Mouse (Mus musculus) CD4-positive helper T cell, adult 2 months (primary cell): ENCODE measurements at regions not wholly inside any gene's neighbourhood (a gene's known extent, or its start where the extent isn't known, plus 50 kb on each side); places are given as distances from the start of the nearest gene placed in this dataset.

ENCODE experiments used
- DNase-seq: peaks from one replicate; pipeline ENCODE4 v3.0.0-alpha.2; 2012; ENCODE audit warnings: low read depth, missing footprints, low spot score

DNA sequence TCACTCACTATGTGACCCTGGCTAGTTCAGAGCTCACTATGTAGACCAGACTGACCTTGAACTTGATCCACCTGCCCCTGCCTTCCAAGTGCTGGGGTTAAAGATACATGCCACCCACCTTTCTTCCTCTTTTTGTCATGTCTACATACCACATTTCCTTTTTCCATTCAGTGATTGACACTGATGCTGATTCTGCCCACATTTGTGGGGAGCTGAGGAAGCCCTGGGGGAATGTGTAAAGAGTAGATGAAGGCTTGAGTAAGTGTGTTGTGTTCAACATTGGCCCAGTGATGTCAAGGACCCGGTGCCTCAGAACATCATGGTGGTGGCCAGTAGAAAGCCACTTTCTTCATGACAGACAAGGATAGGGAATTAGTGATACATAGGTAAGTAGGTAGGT, 201.3 kb downstream of the Rpap3 start:
- no peak for DNase-seq

DNA sequence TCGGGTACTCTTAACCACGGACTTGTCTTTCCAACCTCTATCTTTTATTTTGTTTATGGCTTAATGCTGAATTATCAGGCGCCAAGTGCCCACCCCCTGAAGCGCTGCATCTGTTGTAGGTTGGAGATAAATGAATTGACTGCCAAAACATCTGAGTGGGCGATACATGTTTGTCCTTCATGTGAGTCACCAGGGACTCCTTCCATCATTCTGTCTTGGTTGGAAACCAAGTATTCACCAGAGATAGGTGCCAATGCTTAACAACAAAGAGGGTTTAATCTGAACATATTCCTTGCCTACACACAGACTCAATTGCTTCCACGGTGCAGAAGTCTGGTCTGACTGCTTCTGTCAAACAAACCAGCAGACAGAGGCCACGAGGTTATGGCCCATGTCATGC, 203.6 kb downstream of the Rpap3 start:
- no peak for DNase-seq

DNA sequence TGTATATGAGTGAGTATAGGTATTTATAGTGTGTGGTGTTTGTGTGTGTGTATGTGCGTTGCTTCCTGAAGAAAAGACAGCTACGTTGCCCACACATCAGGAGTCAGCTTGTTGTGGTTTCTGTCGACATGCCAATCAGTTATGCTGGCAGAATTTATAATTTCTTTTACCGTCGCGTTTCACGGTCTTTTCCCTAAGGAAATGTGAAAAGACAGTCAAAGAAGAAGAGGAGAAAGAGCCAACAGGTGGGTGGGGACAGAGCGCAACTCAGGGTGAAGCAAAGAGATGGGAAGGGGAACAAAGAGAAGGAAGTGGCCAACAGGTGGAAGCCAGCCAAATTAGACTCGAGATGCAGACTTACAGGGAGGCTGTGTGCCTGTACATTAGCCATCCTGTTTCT, 204.2 kb downstream of the Rpap3 start:
- peak; percentile 33 for DNase-seq

DNA sequence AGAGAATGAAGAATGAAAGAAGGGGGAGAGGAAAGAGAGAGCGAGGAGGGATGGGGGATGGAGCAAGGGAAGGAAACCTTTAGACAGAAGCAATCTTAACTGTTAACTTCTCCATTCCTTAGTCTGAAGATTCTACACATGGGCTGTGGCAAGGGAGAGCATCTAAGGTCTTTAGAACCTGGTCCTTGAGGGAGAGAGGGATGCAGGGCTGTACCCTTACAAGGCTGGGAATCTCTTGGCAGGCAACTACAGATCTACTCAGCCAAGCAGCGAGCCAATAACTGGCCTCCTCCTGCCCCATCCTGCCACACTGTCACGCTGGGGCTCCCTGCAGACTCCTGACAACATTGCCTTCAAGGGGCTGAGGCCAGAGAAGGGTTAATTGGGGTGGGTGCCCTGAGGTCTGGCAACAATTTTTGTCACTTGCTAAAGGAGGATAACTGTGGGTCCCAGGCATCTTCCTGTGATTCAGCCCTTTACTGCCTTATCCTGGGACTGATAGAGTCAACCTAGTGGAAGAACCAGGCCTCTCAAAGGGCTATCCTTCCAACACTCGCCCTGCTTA, 205.7 kb downstream of the Rpap3 start:
- no peak for DNase-seq

DNA sequence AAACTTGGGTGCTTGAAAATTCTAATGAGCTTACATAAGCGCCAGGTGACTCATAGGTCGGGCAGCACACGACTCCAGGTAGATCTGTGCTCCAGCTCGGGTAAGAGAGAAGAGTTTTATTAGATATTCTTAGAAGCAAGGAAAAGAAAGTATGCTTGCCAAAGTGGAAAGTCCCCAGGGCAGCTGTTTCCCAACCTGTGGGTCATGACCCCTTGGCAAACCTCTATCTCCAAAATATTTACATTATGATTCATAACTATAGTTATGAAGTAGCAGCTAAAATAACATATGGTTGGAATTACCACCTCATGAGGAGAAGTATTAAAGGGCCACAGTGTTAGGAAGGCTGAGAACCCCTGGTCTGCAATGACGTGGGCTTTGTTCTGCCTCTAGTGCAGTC, 206.4 kb downstream of the Rpap3 start:
- DNase-seq, result no peak

DNA sequence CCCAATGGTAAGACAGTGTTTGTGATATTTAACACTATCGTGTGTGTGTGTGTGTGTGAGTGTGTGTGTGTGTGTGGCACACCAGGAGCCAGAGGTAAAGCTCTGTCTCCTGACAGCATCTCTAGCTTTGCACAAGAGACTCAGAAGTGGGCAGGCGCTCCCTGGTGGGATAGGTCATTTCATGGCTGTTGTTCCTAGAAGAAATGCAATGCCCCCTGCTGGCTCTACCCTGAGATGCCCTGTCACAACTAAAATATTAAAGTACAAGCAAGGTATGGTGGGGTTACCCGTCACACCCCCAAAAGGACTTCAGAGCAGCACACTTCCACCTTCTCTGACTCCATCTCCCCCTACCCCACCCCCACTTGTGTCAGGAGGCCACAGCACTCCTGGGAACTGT, 207.2 kb downstream of the Rpap3 start:
- DNase-seq, result peak; percentile 72

DNA sequence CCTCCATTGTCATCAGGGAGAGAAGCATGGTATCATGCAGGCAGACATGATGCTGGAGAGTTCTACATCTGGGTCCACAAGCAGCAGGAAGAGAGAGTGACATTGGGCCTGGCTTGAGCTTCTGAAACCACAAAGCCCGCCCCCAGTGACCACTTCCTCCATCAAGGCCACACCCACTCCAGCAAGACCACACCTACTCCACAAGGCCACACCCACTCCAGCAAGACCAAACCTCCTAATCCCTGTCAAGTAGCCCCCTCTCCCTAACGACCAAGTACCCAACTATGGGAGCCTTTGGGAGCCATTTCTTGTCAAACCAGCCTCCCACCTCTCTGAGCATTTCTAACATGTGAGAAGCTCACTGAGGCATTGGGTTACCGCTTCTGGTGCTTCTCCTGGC, 209.6 kb downstream of the Rpap3 start:
- no peak for DNase-seq

DNA sequence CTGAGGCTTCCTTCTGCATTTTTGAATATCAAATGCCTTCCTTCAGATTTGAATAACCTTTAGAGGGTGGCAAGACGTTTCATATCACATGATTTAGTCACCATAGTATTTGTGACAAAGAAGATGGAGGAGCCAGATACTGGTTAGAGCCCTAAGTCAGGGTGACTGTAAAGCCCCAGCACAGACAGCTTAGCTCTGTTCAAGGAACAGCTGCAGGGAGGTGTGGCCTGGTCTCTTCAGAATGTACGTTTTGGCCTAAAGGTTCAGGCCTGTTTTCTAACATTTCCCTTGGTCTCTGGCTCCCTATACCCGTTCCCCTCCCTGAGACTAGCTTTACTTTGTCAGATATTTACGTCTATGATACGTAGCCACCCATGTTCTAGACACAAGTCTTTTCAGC, 212.3 kb downstream of the Rpap3 start:
- no peak for DNase-seq

DNA sequence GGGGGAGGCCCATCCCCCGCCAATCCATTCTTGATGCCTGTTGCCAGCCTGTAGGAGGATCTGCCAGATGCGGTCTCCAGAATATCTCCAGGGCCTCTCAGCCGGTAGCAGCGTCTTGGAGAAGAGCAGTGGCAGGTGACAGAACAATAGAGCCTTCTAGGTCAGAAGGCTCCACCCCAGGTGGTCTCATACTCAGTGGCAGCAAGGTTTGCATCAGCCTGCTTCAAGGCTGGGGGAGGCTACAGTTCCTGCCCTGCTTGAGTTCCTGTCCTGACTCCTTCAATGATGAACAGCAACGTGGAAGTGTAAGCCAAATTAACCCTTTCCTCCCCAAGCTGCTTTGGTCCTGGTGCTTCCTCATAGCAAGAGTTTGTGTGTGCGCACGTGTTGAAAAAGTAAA, 213.8 kb downstream of the Rpap3 start:
- DNase-seq, result no peak

DNA sequence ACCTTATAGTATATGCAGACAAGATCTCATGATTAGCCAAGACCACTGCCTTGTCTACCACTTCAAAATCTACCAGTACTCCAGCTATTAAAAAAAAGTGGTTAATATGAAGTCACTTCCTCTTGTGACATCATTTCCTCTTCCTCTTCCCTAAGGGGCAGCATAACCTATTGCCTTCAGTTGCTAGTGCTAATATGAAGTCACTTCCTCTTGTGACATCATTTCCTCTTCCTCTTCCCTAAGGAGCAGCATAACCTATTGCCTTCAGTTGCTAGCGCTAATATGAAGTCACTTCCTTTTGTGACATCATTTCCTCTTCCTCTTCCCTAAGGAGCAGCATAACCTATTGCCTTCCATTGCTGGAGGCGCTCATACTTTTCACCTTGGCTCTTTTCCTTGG, 218.2 kb downstream of the Rpap3 start:
- no peak for DNase-seq

DNA sequence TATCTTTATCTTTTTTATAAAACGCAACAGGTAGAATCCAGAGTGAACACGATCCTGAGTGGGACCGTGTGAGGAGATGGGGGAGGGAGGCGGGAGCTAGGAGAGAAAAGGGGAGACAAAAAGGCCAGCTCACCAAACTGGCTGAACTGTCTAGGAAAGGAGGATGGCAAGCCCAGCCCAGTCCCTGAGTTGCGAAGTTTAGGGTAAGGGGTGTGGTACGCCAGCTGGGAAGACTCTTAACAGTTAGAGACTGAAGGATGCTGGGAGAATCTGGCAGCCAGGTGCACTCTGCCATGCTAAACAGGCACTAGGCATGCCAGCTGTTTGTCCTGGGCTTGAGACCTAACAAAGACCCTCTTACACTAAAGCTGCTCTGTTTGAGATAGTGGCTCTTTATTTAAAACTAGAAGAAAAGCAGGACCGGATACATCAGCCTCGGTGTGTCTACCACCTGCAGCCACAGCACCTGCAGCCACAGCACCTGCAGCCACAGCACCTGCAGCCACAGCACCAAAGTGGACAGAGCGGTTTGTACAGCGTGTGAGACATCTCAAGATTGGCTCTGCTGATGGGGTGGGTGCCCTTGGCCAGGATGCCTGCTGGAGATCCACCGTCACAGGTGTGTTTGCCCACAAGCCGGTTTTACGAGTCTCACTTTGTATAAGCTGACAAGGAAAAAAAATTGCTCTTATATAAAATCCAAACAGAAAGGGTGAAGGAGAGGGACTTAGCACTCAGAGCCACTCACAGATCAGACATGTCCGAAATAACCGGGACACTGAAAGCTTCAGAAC, 225.1 kb upstream of the Amigo2 start:
- no peak for DNase-seq

DNA sequence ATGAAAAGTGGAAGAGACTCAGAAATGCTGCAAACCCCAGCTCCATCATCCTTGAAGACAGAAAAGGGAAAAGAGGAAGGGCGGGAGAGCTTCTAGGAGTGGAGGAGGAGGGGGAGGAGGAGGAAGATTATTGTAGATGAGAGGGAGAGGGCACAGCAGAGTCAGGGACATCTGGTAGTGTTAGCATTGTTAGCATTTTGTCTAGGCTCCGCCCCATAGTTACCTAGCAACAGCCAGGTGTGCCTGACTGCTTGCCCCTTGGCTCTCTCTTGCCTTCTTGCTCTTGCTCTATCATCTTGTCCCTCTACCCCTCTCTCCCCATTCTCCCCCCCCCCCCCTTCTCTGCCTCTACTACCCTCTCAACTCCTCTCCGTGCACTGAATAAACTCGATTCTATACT, 224.4 kb upstream of the Amigo2 start:
- peak; percentile 42 for DNase-seq

DNA sequence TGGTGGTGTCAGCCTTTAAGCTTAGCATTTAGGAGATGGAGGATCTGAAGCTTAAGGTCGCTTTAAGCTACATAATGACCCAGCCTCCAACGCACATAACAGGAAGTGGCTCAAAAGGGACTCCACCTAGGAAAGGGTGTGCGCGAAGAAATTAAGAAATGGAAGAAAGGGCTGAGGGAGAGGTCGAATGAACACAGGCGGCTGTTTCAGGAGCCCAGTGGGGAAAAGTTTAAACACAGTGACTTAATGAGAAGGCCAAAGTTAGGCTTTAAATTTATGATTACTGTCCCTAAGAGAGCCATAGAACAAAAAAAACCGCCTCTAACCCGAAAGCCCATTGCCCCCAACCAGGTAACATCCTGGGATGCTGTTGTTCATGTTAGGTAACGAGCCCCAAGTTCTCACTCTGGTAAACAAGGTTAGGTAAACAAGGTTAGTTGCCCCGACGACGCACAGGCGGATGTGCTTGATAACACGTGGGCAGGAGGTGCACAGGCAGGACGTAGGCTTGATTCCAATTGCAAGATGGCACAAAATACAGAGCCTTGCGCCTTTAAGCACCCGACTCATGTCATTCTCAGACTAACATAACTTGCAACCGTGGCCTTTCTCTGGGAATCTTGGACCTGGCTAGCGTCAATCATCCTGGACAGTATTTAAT, 222.7 kb upstream of the Amigo2 start:
- peak; percentile 96 for DNase-seq

DNA sequence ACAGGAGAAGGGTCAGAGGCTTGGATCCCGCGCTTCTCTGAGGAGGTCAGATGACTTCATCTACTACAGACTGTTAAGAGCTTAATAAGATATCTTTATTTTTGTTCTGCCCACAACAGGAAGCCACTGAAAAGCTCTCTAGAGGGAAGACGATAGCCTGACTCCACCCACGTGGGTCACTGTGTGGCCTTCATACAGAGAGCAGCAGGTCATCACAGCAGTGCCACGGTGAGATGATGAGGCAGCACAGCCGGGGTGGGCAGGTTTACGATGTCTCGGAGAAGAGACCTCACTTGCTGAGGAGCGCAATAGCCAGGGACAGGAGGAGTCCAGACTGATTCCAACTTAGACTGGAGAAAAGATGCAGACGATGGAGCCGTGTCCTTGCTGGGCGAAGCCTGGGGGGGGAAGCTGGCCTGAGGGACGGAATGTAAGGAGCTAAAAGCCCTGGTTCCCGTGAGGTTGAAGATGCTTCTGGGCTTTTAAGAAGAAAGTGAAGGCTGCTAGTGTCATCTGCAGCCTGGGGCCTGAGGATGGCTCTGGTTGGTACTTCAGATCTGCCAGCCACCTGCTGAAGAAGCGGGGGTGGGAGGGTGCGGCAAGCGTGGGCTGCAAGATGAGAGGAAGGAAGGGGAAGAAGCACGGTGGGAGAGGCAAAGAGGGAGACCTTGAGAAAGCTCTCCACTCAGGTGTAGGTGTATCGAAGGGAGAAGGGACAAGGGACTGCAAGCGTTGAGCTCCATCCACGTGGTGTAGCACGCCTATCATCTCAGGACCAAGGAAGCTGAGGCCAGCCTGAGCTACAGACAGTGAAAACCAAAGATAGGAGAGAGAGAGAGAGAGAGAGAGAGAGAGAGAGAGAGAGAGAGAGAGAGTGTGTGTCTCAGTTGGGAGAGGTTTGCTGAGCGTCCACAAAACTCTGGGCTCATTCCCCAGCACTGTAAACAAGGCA, 221.9 kb upstream of the Amigo2 start:
- peak; percentile 92 for DNase-seq

DNA sequence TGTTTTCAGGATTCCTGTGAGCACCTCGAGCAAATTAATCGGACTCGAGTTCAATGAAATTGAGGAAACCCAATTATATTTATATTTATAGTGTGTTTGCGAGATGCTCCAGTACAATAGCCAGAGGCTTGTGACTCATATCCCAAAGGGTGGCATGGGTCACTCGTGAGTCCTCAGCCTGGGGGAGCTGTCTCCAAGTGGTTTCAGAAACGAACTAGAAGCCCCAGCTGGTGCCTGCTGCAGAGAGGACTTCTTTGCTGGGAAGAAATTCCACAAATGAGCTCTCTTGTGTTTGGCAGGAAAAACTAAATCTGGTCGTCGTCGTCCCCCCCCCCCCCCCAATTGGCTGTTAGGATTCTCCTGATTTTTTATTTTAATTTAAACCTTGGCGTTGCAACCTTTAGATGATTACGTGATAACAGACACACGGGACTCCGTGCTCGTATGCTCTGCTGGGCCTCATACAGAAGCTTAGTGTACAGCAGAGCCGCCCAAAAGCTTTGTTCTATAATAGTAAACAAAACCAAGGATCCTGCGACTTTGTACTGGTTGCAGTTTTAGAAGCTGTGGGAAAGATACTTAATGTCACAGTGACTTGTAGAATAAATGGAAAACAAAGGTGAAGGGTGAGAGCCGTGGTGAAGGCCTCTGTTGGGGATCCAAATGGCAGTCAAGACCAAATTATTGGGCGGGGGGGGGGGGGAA, 220.8 kb upstream of the Amigo2 start:
- peak; percentile 61 for DNase-seq

DNA sequence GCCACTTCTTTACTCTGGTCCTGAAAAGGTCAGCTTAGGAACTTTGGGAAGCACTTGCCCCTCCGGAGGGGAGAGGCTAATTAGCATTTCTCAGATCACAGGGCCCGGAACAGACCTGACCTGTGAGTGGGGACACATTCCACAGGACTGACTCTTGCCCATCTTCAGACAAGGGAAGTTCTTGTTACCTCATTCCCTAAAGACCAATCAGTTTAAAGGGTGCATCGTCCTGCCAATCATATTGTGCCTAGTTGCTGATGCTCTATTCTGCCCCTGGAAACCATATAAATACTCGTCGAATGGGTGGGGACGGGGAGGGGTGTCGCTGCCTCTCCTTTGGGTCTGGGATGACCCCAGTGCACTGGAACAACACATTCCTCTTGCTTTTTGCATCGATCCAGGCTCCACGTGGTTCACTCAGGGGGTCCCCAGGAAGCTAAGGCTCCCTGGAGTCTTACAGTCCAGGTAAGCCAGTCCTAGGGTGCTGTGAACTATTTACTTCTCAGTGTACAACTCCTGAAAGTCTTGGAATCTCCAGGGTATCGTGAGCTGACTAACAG, 219.9 kb upstream of the Amigo2 start:
- DNase-seq, result peak; percentile 36

DNA sequence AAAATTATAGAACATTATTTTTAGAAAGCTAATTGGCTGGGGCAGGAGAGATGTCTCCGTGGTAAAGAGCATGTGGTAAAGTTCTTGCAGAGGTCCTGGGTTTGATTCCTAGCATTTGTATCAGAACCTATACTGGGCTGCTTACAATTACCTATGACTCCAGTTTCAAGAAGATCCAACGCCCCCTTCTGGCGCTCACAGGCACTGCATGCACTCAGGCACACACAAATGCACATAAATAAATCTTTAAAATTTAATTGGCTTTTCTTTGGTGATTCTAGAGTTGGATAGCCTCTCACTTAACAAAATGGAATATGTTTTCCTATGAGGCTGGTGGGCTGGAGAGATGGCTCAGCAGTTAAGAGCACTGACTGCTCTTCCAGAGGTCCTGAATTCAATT, 219.0 kb upstream of the Amigo2 start:
- DNase-seq, result peak; percentile 60

DNA sequence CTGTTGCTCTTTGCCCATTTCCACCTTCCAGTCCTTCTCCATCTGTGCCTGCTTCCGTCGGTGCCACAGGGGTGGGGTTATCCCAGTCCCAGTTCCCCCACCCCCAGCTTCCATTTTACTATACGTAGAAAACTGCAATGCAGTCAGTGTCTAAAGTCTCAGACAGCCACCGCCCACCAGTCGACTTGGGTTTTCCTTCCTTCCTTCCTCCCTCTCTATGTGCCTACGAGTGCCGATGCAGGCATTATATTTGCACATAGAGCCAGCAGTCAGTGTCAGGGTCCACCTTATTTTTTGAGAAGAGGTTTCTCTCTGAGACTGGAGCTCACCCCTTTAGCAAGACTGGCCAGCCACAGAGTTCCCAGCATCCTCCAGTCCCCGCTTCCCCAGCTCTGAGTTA, 218.3 kb upstream of the Amigo2 start:
- peak; percentile 31 for DNase-seq

DNA sequence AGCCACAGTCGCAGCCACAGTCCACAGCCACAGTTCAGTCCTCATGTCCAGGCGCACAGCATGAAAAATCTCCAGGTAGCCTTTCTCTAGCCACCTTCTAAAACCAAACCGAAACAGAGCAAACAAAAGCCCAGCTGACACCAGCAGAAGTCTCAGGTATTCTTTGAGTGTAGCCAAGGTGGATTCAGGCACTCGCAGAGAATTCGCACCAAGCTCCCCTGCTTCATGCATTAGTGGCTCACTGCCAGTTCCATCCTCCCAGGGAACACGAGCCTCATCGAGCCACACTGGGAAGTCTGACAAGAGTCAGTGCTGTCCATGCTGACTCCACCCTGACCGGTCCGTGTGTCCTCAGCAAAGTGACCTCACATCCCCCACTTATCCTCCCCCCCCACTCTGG, 217.7 kb upstream of the Amigo2 start:
- DNase-seq, result no peak

DNA sequence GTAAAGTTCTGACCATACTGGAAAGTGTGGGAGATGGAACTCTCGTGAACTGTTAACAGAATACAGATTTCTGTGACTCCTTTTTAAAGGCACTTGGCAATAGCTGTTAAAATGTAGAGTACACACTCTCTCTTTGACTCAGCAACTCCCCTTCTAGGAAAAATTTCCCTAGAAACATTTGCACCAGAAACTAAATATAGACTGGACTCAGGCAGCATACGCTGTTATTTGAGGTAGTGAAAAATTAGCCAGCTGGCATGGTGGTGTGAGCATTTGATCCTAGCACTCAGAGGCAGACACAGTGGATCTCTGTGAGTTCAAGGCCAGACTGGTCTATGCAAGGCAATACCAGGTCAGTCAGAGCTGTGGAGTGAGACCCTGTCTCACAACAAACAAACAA, 215.5 kb upstream of the Amigo2 start:
- no peak for DNase-seq

DNA sequence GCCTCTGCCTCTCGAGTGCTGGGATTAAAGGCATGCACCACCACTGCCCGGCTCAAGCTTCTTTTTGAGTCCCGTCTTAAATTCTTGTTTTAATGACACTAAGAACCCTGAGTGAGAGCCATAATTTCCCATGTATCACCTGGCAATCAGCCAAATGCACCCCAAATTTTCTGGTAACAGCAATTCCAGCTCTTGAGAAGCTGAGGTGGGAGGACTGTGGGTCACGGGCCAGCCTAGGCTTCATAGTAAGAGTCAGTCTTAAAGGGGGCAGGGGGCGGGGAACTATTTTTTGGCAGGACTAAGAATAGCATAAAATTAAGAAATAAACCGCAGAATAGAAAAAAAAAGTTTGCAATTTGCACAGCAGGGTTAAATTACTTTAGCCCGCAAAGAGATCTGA, 214.9 kb upstream of the Amigo2 start:
- no peak for DNase-seq
